Mouse (Mus musculus): ENCODE measurements at regions not wholly inside any gene's neighbourhood (a gene's known extent, or its start where the extent isn't known, plus 50 kb on each side); places are given as distances from the start of the nearest gene placed in this dataset.

- no peak for DNase-seq (ENCODE audit: low spot score)
Observed at GRCm38 (mm10) chr14:72222836-72223235, 268.8 kb downstream of the Gm9195 start.

DNA sequence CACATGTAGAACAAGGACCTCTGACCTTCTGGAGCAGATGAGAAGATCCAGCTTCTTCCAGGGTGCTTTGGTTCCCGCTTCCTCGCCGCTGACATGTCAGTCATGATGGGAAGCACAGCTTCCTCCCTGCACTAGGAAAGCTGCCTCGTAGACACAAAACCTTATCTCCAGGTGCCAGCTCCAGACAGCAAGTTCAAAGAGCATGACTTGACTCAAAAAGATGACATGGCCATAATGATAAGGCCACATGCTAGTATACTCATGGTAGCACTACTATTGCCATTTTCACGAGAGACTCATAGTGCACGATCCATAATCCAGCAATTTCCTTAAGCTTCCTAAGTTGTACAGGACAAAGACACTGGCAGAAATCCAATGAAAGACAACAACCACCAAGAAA lies 272.1 kb downstream of the Gm9195 start:
- DNase-seq (ENCODE audit: low spot score) = no peak

- no peak for DNase-seq (ENCODE audit: low spot score)
Observed at GRCm38 (mm10) chr14:72200307-72200706, 291.3 kb downstream of the Gm9195 start.

DNA sequence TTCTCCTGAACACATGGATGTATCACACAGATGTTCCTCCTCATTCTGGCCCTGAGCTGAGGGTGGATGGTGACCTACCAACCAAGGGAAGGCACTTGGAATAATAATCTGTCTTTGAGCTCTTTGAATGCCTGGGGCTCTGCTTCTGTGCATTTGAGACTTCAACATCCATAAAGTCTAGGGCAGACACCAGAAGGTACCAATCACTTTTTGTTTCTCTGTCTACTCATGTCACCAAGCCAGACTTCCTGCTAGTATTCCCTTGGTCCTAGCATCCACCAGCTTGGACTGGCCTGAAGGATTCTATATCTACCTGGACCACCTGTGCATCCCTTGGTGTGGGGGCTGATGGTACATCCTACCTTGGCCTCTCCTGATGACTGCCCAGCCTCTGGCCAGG lies 291.7 kb downstream of the Gm9195 start:
- DNase-seq (ENCODE audit: low spot score) = no peak

- DNase-seq (ENCODE audit: low spot score) = no peak
Observed at GRCm38 (mm10) chr14:72197972-72198371, 293.7 kb downstream of the Gm9195 start.

- DNase-seq (ENCODE audit: low spot score) = no peak
Observed at GRCm38 (mm10) chr14:72187329-72187984, 304.2 kb downstream of the Gm9195 start.

DNA sequence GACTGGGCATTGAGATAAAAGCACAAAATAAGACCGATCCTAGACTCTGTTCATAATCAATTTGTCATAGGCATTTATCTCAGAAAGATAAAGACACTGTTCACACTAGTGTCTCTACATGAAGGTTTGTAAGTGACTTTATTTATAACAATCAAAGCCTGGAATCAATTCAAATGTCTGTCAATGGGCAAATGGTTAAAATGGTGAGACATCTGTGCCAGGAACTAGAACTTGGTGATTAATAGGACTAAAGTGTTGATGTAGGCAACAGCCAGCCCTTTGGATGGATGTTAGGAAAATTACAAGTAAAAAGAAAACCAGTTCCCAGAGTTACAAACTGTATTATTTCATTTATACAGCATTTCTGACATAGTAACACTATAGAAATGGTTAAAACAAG lies 315.9 kb downstream of the Gm9195 start:
- DNase-seq (ENCODE audit: low spot score) = no peak

GRCm38 (mm10) chr14:72172549-72173405 lies 318.9 kb downstream of the Gm9195 start:
- DNase-seq (ENCODE audit: low spot score) = no peak

DNA sequence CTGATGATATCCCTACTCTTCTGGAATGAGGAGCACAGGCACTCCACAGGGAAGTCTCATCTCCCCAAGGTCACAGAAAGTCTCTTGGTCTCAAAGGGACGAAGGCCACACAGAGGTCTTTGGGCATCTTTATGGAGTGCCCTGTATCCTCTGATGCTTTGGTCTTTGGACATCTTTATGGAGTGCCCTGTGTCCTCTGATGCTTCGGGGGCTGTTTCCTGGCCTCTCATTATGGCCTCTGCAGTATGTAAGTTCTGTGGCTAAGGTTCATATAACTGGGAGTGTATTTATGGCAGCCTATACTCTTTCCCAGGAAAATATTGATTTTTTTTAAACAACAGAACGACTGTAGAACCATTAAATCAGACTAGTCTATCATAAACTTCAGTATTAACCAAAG lies 319.9 kb downstream of the Gm9195 start:
- DNase-seq (ENCODE audit: low spot score) = no peak

DNA sequence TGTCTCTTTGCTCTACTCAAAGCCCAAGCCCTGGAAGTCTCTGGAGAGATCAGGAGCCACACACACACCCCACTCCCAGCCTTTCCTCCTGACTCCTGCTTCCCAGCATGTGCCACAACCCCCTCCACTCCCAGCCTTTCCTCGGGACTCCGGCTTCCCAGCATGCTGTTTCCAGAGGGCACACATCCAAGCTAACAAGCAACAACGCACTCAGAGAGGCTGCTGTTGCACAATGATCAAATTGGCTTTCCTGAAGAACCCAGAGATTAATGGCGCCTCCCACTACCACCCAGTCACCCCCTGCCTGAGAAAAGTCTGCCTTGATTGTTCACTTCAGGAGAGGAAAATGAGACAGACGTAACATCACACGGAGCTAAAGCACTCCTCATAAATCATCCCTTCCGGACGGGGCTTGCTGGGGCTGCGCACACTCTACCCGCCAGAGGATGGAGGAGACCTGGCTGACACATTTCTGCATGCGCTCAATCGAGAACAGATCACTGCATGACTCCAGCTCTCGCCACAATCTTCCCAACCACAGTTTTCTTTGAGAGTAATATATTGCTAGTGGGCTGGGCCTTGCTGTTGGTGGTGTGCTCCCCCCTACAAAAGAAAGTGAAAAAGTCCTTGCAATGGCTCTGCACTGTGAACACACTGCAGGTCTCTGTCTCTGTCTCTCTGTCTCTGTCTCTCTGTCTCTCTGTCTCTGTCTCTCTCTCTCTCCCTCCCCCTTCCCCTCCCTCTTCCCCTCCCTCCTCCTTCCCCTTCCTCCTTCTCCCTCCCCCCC lies 332.9 kb downstream of the Gm9195 start:
- DNase-seq (ENCODE audit: low spot score) = no peak

- DNase-seq (ENCODE audit: low spot score) = no peak
Observed at GRCm38 (mm10) chr14:72155197-72155907, 336.3 kb downstream of the Gm9195 start.

DNA sequence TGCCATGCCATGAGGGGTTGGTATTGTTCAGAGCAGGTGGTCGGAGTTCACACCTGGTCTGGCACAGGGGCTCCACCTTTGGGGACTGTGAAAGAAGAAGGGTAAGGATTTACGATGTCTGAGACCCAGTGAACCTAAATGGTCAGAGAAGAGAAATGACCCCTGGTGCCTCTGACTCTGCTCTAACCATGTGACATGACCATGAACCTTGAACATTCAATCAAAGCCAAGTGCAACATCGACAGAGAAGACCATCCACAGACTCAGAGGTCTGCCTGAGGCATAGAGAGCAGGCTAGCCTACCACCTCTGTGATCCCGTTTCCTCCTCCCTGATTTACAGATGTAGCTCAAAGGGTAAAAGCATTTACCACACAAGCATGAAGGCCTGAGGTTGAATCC lies 340.0 kb downstream of the Gm9195 start:
- no peak for DNase-seq (ENCODE audit: low spot score)

DNA sequence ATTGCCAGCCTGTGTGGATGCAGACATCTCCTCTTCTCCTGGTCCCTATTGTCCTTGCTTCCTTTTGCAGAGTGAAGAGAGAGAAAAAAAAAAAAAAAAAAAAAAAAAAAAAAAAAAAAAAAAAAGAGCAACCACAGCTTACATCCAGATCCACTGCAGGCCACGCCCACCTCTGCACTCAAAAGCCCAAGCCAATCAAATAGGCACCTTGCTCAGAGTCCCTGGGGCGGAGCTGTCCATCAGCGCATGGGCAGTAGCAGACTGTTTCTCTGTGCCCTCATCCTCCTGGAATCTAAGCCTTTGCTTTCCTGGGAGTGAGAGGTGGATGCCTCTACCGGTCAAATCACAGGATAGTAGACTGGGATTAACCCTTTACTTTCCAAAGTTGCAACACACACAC lies 342.2 kb downstream of the Gm9195 start:
- DNase-seq (ENCODE audit: low spot score) = no peak

DNA sequence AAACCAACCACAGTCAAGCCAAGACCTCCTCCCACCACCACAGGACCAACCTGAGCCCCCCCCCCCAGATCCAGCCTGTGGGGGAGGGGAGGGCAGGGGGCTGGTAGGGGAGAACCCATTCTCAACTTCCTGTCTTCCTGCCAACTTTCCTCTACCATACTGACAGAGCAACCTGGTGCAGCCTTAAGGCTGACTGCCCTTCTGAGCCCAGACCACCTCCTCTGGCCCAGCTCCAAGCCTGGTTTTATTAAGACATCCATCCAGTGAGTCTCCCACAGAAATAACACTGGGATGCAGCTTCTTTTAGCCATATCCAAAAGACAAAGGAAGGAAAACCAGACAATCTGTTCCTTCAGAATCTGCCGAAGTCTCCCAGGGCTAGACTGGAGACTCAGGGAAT lies 342.8 kb downstream of the Gm9195 start:
- no peak for DNase-seq (ENCODE audit: low spot score)

DNA sequence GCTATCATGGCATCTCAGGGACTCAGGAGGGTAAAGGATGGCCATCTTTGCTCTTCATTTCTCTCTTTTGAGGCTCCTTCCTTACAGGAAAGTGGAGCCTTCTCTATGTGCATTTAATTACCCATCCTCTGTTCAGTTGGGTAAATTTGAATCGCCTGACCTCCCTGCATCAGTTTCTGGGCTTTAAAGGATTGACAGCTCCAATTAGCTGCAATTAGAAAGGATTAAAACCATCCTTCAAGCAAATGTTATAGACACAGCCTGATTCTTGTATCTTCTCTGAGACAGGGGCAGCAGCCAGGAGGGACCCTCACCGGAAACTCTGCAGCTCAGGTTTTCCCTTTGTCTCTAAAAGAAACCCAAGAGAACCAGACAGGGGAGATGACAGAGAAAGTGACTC lies 345.3 kb downstream of the Gm9195 start:
- DNase-seq (ENCODE audit: low spot score) = no peak

GRCm38 (mm10) chr14:72142883-72143487 lies 348.7 kb downstream of the Gm9195 start:
- no peak for DNase-seq (ENCODE audit: low spot score)

- no peak for DNase-seq (ENCODE audit: low spot score)
Observed at GRCm38 (mm10) chr14:72141136-72141535, 350.5 kb downstream of the Gm9195 start.

DNA sequence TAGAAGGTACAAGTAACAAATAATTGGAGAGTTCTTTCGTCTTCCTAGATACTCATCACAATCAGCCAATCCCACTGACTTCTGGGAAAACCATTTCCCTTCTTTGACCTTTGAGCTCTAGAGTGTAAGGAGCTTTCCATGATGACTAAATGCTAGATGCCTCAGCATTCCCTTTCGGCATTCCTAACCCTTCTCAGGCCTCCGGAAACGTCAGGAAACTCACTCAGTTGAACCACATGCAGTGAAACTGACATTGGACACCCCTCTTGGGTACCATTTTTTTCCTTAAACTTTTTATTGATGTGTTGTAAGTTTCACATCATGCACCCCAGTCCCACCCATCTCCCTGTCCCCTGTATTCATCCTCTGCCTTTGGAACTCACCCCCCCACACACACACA lies 361.5 kb downstream of the Gm9195 start:
- no peak for DNase-seq (ENCODE audit: low spot score)

- DNase-seq (ENCODE audit: low spot score) = no peak
Observed at GRCm38 (mm10) chr14:72121786-72122185, 369.9 kb downstream of the Gm9195 start.

GRCm38 (mm10) chr14:72121006-72121405 lies 370.6 kb downstream of the Gm9195 start:
- no peak for DNase-seq (ENCODE audit: low spot score)

GRCm38 (mm10) chr14:72116842-72117241 lies 374.8 kb downstream of the Gm9195 start:
- peak; percentile 20 for DNase-seq (ENCODE audit: low spot score)
